Mouse (Mus musculus) granulocyte monocyte progenitor cell, adult 5-6 weeks (primary cell): ENCODE measurements at regions not wholly inside any gene's neighbourhood (a gene's known extent, or its start where the extent isn't known, plus 50 kb on each side); places are given as distances from the start of the nearest gene placed in this dataset.
A peak's percentile ranks its signal among the peaks of the same experiment; 100 is the strongest.
"Not testable (repeated sequence)": the region's sequence is repeated elsewhere in the genome, so short reads cannot be mapped to it uniquely, and the experiment has no call there.

ENCODE experiments used
- ATAC-seq: replicated peaks from 2 replicates; pipeline ENCODE4 v1.8.0; 2016; ENCODE audit warnings: mild to moderate bottlenecking, moderate TSS enrichment, inconsistent platforms; ENCODE audit not compliant: poor library complexity, severe bottlenecking

DNA sequence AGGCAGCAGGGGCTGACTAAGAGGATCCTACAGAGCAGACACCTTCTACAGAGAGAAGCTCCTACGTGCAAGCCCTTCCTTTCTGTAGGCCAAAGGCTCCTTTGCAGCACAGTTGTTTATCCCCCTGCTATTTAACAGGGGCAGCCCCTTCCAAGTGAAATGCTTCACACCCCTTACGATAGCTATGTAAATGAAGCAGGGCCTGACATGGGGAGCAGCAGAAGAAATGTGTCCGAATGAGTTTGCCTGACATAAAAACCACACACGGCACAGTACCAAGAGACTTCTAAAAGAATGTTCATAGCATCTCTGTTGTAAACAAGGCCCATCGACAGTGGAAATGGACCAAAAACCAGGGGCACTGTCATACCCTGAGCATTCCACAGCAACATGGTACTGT is 259.3 kb upstream of the Smim15 start:
- ATAC-seq: no peak

DNA sequence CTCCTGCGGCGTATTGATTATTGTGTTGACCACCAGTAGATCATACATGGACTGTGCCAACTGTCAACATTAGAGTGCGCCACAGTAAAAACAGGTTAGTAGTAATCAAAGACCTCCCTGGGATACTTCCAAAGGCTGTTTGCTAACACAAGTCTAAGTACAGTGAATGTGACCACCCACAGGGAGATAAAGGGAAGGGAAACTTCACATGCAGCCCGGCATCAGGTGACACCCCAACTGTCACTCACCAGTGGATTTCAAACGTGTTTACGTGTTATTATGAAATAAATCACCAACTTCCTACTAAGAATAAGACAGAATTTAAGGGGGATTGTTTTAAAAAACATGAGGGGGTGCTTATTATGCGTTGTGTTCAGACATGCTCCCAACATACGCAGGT is 262.5 kb upstream of the Smim15 start:
- ATAC-seq: peak; percentile 96

DNA sequence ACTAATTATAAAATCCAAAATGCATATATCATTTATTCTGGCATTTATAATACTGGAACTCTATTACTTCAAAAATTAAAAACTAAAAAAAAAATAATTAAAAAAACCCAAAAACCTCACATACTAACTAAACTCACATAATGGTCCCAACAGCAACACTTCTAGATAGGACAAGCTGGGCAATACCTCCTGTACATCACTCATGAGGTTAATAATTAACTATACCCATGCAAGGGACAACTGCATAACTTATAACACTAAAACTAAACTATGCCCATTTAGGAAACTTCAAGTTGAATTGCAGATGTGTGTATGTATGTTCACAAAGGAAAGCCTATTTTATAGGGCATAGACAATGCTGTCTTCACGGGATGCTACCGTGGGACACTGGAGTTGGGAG is 263.0 kb upstream of the Smim15 start:
- no peak for ATAC-seq

DNA sequence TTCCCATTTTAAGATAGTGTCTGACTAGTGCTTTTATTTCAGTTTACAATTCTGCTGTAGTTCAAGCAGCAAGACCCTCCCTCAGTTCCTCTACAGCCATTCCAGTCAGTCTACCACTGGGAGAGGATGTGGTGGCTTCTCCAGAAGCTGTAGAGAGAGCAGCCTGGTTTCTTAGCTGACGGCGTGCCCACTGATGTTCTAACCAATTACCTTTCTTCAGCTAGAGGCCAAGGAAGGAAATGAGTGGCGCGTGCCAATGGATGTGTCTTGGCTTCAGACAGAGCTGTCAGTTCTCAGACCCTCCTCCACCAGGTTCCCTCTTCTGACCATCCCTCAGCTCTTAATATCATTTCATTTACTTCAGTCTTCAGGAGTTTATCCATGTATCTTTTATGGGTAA is 264.7 kb upstream of the Smim15 start:
- ATAC-seq: no peak; the same call in 1 of the 2 replicates

DNA sequence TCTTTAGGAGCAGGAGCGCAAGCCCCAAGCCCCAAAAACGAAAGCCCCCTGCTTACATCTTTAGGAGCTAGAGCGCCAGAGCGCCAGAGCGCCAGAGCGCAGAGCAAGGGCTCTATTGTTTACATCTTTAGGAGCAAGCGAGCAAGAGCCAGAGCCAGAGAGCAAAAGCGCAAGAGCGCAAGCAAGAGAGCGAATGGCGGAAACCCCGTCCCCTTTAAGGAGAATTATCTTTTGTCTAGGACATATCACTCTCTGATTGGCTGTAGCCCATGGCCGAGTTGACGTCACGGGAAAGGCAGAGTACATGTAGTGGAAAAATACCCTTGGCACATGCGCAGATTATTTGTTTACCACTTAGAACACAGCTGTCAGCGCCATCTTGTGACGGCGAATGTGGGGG is 269.7 kb upstream of the Smim15 start:
- ATAC-seq: not testable (repeated sequence)

DNA sequence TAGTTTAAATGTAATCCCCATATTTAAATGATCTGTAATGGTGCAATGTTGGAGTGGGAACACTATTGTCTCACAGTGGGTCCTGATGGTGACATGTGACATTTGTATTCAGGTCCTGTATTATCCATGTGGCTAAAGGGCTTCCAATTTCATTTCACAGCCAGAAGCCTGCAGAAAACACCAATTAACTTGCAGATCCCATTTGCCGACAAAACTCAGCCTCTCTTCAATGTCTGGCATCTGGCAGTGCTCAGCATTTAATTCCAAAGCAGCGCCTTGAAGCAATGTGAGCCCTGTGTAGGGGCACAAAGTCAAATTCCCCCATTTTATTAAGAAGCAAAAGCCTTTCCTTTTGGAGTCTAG is 277.0 kb upstream of the Smim15 start:
- ATAC-seq: no peak

DNA sequence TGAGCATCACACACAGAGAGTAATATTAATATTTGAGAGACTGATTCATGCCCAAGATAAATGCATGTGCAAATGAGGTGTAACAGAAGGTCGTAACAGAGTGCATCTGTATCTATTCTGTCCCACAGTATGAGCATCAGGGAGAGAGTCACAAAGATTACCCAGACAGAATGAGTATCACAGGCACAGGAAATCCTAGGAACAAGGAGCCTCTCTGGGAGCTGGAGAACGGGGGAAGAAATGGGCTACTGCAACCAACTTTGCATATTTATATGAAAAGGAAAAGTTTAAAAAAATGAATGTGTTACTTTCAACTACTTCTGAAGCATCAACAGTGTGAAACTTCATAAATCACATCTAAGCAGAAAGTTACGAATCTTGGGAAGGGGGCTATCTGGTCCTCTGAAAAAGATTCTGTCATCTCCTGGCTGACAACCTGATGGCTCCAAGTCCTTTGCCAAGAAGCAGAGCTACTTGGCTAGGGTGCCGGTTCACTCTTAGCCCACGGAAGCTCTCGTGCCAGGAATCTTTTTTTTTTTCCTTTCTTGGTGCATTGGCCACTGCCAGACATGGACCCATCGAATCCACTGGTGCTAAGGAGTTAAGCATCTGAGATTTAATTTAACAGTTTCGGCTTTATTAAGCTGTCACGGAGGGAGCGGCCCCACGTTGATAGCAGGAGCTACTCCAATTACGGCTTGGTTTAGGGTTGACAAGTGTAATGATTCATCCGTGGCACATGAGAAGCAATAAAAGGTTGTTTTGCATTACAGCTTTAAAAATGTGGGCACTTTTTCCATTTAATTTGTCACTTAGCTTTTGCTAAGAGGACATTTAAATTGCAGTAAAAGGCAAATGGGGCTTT is 277.6 kb upstream of the Smim15 start:
- no peak for ATAC-seq

DNA sequence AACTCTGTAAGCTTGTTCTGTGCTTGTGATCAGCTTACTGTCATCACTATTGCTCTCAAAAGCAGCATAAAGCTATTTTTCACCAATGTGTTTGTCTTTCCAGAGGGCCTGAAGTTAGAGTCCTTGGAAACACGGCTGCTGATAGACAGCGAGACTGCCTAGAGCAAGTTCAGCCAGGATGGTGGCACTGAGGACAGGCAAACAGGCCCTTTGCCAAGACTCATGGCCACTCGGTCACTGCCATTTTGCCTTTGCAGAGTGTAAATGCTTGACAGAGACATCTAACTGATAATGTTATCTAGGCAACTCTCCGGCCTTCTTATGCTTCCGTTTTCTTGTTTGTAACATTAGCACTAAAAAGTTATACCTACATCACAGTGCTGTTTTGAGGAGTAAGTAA is 280.3 kb upstream of the Smim15 start:
- no peak for ATAC-seq

DNA sequence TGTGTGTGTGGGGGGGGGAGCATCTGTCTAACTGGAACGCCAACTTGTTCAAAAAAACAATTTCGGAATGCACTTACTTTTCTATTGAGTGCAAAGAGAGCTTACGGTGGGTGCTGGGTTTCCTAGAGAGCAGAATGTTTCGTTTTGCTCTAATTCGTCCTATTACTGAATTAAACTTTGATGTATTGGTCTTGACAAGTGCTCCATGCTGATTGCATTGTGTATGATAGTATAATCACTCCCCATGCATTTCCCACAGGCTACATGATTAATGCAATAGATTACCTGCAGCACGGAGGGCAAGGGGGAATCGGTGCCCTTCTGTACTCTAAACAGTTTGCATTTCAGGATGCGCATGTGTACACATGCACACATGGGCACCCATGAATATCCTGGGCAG is 283.7 kb upstream of the Smim15 start:
- ATAC-seq: no peak

DNA sequence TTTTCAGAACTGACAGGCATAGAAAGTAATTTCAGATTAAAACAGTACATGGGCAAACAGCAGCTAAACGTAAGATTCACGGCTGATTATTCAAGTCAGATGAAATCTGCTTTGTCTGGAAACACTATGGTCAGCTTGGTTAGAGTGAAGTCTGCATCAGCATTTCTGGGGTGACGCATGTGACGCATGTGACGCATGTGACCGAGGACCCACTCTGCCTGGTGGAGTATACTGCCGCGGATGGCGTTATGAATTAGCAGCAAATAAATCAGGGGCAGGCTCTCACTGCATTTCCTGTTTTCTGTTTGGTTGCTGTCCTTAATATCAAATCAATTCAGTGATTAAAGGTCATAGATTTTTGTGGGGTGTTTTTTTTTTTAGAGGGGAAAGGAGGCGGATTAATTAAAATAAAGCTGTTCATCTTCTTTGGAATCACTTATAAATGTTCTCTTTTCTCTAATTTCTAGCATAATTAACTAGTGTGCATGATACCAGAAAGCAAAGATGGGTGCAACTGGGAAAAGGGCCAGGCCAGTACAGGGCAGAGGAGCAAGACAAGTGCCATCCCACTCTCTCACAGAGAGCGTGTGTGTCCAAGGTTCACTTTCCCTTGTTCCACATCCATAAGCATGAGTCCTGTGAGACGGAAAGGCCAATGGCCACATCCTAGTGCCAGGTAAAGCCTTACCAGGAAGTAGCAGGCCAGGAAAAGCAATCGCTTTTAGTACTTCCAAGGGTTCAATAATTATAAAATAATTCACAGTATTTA is 285.7 kb upstream of the Smim15 start:
- no peak for ATAC-seq

DNA sequence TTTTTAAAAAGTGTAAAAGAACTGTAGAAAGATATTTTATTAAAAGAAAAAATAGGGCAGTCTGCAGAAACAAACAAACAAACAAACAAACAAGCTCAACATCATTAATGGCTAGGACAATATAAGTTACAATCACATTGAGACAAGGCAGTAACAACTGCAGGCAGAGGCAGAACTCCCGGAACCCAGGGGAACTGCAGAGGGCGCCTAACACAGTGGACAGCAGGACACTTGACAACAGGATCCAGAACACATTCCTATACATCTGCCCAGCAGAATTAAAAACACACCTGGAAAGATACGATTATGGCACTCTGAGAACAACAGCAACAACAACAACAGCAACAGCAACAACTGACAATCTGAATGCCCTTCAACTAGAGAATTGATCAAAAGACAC is 291.5 kb upstream of the Smim15 start:
- no peak for ATAC-seq

DNA sequence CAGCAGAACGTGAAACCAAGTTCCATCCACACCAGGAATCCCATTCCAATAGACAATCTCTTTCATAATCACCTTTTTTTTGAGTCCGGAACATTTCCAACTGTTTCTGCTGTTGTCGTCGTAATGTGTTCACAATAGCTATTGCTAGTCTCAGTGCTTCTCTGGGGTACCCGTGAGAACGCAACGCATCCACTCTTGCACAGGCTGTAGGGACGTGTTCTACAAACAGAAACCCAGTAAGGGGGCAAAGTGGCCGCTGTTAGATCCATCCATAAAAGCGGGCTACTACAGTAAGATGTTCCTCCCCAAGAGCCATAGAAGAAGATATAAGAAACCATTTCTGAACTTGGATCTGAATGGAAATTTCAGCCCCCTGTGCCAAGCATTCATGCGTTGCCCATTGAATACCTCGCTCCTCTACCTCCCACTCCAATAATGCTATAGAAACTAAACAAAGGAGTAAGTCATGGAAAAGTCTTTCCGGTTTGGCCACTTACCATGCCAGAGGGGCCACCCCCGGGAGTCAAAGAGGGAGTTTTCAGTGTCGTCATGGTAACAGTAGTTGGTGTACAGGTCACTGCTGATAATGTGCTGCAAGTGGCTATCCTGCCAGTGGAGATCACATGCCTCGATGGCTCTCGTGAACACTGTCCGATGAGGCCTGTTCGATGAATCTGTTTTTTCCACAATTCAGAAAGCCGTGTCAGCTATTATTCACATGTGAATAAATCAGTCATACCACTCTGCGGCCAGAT is 300.6 kb upstream of the Smim15 start:
- ATAC-seq: no peak

DNA sequence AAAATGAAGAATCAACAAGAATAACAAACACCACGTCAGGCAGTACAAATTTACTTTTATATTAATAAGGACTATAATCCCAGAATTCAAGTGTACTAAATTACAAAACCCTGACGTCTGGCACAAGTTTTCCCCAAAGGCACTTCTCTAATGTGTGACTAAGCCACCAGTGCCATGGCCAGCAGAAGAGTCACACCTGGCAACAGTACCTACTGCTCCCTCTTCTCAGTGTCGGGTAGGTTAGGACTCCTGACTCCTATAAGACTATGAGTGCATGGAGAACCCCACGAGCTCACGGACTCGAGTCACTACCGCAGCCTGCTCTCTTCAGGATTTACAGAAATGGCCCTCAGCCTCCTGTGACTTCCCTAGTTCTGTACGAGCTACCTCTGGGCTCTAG is 307.7 kb upstream of the Smim15 start:
- ATAC-seq: no peak

DNA sequence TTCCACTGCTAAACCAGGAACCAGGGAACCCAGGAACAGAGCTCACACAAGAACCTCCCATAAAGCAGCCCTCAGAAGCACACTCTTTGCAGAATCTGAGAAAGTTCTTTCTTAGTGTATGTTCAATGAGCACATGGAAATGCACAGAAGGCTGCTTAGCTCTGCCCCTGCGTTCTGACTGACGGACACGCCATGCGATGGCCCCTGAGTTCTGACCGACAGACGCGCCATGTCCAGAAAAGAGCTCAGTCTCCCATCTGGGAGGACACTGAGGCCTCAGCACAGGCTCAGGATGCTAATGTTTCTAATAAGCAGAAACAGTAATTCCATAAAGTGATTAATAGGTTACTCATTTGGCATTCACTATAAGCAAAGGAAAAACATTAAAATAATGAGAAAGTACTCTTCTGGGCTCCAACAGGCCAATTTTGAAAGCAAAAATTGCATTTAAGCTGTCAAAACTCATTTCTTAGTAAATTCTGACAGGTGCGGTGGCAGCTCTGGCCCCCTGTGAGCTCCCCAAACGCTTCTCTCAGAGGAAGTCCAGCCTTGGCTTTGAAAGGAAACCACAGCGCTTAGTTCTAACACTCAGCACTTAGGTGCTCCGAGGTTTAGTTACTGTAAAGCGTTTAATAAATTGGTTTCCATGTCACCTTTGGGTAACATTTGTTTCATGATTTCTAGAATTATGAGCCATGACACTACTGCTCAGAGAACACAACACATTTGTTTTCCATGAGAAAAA is 309.9 kb upstream of the Smim15 start:
- no peak for ATAC-seq

DNA sequence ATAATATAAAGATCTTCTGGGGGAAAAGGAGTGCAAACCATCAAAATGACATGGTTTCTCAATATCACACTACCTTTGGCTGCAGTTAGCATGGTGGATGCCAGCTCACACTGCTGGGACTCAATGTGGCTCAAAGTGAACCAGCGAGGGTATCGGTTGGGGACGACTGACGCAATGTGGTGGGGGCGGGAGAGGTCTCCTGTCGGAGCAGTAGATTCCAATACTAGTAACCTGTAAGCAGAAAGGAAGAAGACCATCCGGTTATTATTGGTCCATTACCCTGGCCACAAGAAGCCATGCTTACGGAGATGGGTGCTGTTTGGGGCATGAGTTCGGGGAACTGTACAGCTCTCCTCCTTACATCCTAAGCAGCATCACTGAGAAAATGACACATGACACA is 313.3 kb upstream of the Smim15 start:
- no peak for ATAC-seq

DNA sequence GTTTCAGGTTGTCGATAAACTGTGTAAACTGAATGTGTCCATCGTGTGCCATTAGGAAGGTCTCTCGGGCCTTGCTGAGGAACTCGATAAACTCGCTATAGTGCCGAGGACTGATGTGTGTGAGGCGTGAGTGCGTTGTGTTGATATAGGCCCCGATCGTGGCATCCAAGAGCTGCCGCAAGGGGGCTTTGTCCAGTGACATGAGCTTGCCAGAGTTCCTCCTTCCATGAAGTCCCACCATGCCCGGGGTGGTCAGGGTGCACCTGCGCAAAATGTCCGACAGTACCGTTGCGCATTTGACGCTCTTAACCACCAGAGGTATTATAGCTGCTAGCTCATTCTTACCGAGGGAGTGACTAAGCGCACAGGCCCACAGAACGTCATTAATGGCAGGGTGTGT is 317.8 kb upstream of the Smim15 start:
- ATAC-seq: no peak

DNA sequence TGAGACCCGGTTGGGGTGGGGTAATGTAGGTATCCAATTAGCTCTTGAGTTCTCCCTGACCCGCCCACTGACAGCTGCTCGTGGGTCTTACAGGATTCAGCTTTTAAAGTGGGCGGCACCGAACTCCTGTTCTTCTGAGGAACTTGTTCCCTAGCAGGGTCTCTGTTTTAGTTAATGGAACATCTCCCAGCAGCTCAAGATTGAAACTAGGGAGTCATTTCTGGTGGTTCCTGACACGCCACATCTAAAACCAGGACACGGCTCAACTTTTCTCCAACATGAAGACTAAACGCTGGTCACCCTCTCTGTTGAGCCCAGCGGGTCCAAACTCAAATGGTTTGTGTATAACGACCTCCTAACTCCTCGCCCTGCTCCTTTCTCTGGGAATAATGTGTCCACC is 322.3 kb upstream of the Smim15 start:
- ATAC-seq: no peak

DNA sequence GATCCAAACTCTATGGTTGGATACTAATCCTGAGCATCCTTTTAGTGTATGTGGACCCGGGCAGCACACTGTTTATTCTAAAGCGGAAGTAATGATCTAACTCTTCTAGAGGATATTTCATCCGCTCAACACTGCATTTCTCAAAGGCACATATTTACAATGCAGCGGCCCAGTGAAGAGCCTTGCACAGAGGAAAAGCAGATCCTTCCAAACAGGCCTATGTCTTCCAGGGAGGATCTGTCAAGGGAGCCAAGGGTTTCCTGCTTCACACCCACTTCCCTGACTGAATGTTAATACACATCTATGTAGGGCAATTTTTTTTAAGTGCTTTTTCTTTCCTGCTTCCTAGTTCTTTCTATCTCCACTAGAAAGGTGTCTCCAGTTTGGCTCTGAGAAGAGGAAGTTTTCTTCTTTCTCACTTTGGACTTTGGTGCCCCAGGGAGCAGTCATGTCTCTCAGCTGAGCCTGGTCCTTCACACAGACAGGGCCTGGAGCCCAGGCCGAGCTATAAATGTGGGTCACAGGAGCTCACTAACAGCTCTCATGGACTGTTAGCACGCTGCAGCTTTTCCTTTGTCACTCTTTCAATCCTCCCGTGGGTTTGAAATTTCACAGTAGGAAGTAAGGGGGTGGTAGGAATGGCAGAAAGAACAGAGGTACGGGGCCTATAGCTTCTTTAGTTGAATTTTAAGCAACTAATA is 323.2 kb upstream of the Smim15 start:
- ATAC-seq: no peak

DNA sequence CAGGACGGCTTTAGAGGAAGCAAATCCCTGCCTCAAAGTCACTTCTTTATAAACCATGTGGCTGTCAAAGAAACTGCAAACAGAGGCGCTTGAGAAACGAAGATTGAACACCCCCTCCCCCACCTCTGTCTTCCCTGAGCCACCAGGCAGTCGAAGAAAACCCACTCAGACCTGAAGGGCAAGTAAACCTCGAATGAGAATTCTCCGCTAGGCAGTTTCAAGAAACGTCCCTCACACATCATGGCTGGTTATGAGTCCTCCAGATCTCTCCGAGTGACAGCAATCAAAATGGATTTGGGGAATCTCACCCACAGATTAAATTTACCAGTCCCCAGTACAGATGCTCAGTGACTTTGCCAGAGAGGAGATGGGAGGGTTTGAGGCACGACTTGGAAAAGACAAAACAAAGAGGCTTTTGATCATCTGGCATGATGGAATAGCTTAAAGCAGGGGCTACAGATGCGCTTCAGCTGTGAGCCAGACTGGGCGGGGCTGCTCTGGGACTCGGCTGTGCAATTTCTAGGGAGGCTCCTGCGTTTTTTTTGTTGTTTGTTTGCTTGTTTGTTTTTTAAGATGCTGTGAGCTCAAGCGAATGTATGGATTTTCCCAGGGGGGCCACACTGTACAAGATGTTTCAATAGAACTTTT is 325.1 kb upstream of the Smim15 start:
- ATAC-seq: no peak
